Mouse (Mus musculus) cerebellum, adult 2 months (tissue): ENCODE measurements at regions not wholly inside any gene's neighbourhood (a gene's known extent, or its start where the extent isn't known, plus 50 kb on each side); places are given as distances from the start of the nearest gene placed in this dataset.

Source experiments
- CTCF ChIP-seq: fragments of 200-500 bp; IDR thresholded peaks from 2 replicates; pipeline ENCODE4 v1.5.1; 2011; ENCODE audit warnings: low read depth, mild to moderate bottlenecking, control low read depth, low read length, moderate library complexity, borderline replicate concordance; ENCODE audit not compliant: insufficient read depth
- POLR2A ChIP-seq: fragments of 200-500 bp; IDR thresholded peaks from 2 replicates; pipeline ENCODE4 v1.6.1; 2011; ENCODE audit warnings: low read length, control low read depth, borderline replicate concordance; ENCODE audit not compliant: insufficient read depth

GRCm38 (mm10) chr6:78250053-78250452 lies 120.4 kb upstream of the Reg3b start:
- TF ChIP-seq POLR2A (no peak), CTCF (no peak)
